Mouse (Mus musculus): Measurements from ENCODE around the gene Ephx1. TPM values are rescaled to one million over a fixed set of nuclear protein-coding genes. Genes with fewer than 3 reads are reported as not detected.

Ephx1 gene
- polyA plus RNA-seq (2015; fragmentation: Nextera tagmentation; extraction: Ambion mirVana), result 19.1 and 20.2 TPM in 2 replicates

DNA sequence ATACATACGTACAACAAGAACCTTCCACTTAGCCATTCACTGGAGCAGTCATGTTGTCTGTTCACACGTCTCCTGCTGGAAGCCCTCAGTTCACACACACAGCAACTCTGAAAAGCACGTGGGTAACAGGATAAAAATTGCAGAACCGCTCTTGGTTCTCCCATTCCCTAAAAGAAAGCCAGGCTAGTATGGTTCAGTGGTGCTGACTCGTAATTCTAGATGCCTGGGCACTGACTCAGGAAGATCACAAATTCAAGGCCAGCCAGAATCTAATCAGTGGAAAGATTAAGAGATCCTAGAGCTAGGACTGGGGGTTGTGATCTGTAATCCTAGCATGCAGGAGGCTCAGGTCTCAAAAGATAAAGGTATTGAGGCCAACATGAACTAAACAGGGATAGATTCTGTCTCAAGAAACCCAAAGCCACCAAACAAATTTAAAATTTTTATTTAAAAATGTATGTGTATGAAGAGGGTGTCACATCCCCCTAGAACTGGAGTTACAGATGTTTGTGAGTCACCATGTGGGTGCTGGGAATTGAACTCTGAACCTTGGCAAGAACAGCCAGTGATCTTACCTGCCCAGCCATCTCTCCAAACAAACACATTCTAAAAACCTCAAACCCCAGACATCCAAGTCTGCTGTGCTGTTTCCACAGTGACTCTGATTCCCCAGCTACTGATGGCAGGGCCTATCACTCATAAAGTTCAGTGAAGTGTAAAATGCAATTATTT, at the start of gene Ephx1:
Ephx1 (minus strand) TSS at position 149 of the 732 bp plus-strand sequence.
- H3K4me3 ChIP-seq (replicated peaks; ENCODE audit: low read depth, low read length), result no peak within 1 kb of the TSS
- H3K36me3 ChIP-seq (ENCODE audit: insufficient read depth, low read length), result no peaks in the 10 kb centered on the region
- peaks cover 7% of the 10 kb centered on the region for H3K4me1 ChIP-seq (replicated peaks; ENCODE audit: insufficient read depth, low read length)
- 30% methylated on average over 5 of the region's 5 CpGs for WGBS
- no peaks in the 10 kb centered on the region for H3K9me3 ChIP-seq (replicated peaks; ENCODE audit: low read length)
- no peak within 1 kb of the TSS for H3K9ac ChIP-seq (ENCODE audit: low read depth, low read length)
- ATAC-seq (replicated peaks; ENCODE audit: low FRiP score, low read depth) (no peak), DNase-seq (ENCODE audit: low spot score) (no peak)
- H3K27ac ChIP-seq, result no peak within 1 kb of the TSS
- H3K4me2 ChIP-seq (ENCODE audit: low read length), result no peak within 1 kb of the TSS
- no peak for TF ChIP-seq CTCF (IDR thresholded peaks at IDR 0.05; ENCODE audit: low read depth)
- H3K27me3 ChIP-seq (ENCODE audit: insufficient read depth, low read length), result no peaks in the 10 kb centered on the region

DNA sequence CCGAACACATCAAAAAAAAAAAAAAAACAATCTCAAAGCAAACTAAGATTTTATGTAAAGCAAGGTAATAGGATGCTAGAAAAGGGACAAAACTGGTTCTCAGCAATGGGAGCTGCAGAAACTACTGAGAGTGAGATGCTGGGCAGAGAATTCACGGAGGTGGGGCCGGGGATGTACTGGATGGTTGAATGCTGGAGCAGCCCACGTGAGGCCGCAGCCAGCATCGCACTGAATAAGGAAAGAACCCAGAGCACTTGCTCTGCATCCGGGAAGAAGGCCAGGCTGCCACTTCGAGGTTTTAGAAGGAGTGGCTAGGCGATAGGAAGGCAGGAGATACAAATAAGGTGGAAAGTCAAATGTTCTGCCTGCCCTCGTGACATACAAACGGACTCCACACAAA, 49.0 kb upstream of the Ephx1 start:
- DNase-seq (ENCODE audit: low spot score) (no peak), ATAC-seq (replicated peaks; ENCODE audit: low FRiP score, low read depth) (no peak)
- no peaks in the 10 kb centered on the region for H3K27me3 ChIP-seq (ENCODE audit: insufficient read depth, low read length)
- no peaks in the 10 kb centered on the region for H3K9me3 ChIP-seq (replicated peaks; ENCODE audit: low read length)
- no peak overlapping the region for H3K4me2 ChIP-seq (ENCODE audit: low read length)
- no peak overlapping the region for H3K9ac ChIP-seq (ENCODE audit: low read depth, low read length)
- H3K36me3 ChIP-seq (ENCODE audit: insufficient read depth, low read length), result no peaks in the 10 kb centered on the region
- WGBS, result 58% methylated on average over 11 of the region's 11 CpGs
- H3K27ac ChIP-seq, result no peak overlapping the region
- H3K4me3 ChIP-seq (replicated peaks; ENCODE audit: low read depth, low read length), result no peak overlapping the region
- no peaks in the 10 kb centered on the region for H3K4me1 ChIP-seq (replicated peaks; ENCODE audit: insufficient read depth, low read length)
- no peak for TF ChIP-seq CTCF (IDR thresholded peaks at IDR 0.05; ENCODE audit: low read depth)

- H3K4me3 ChIP-seq (replicated peaks; ENCODE audit: low read depth, low read length), result no peak overlapping the region
- no peaks in the 10 kb centered on the region for H3K4me1 ChIP-seq (replicated peaks; ENCODE audit: insufficient read depth, low read length)
- H3K4me2 ChIP-seq (ENCODE audit: low read length), result no peak overlapping the region
- no peaks in the 10 kb centered on the region for H3K27me3 ChIP-seq (ENCODE audit: insufficient read depth, low read length)
- no peaks in the 10 kb centered on the region for H3K36me3 ChIP-seq (ENCODE audit: insufficient read depth, low read length)
- H3K9me3 ChIP-seq (replicated peaks; ENCODE audit: low read length), result no peaks in the 10 kb centered on the region
- H3K27ac ChIP-seq, result no peak overlapping the region
- WGBS, result 70% methylated on average over 1 of the region's 1 CpGs
- H3K9ac ChIP-seq (ENCODE audit: low read depth, low read length), result no peak overlapping the region
- no peak for DNase-seq (ENCODE audit: low spot score)
- no peak for TF ChIP-seq CTCF (IDR thresholded peaks at IDR 0.05; ENCODE audit: low read depth)
- ATAC-seq (replicated peaks; ENCODE audit: low FRiP score, low read depth), result no peak
These were observed 47.6 kb upstream of the Ephx1 start for GRCm38 (mm10) chr1:181068344-181068743.

DNA sequence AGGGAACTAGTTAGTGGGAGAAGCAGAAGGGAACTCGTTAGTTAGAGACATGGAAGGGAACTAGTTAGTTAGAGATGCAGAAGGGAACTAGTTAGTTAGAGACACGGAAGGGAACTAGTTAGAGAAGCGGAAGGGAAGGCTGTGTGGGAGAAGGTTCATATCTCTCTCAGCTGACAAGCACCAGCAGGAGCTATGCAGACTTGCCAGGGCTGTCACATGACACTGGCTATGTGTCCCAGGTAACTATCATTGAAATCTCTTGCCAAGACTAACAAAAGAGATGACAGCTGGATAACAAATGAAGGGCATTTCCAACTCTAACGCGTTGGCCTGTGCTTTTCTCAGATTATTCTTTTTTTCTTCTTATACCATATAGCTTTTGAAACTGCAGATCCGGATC, 43.9 kb upstream of the Ephx1 start:
- no peak overlapping the region for H3K9ac ChIP-seq (ENCODE audit: low read depth, low read length)
- ATAC-seq (replicated peaks; ENCODE audit: low FRiP score, low read depth) (no peak), DNase-seq (ENCODE audit: low spot score) (no peak)
- 64% methylated on average over 6 of the region's 6 CpGs for WGBS
- no peaks in the 10 kb centered on the region for H3K27me3 ChIP-seq (ENCODE audit: insufficient read depth, low read length)
- H3K27ac ChIP-seq, result no peak overlapping the region
- no peaks in the 10 kb centered on the region for H3K36me3 ChIP-seq (ENCODE audit: insufficient read depth, low read length)
- H3K4me1 ChIP-seq (replicated peaks; ENCODE audit: insufficient read depth, low read length), result no peaks in the 10 kb centered on the region
- H3K4me3 ChIP-seq (replicated peaks; ENCODE audit: low read depth, low read length), result no peak overlapping the region
- H3K9me3 ChIP-seq (replicated peaks; ENCODE audit: low read length), result no peaks in the 10 kb centered on the region
- no peak for TF ChIP-seq CTCF (IDR thresholded peaks at IDR 0.05; ENCODE audit: low read depth)
- H3K4me2 ChIP-seq (ENCODE audit: low read length), result no peak overlapping the region

DNA sequence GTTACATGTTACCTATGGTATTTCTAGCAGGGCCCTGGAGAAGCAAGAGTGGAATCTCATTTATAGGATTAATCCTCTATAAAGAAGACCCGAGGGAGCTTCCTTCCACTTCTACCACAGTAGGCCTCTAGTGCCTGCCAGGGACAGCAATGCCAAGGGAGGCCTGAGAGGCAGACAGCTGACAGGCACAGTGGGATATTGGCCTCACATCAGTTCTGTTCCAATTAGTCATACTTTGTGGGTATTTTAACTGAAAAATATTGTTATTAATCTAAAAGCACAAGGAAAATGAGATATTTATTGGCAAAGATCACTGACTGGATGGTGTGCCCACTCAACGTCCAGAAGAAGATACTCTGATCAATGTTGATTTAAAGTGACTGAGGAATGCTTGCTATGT, 43.3 kb upstream of the Ephx1 start:
- Histone ChIP-seq H3K4me3 (replicated peaks; ENCODE audit: low read depth, low read length) (no peak overlapping the region), H3K4me1 (replicated peaks; ENCODE audit: insufficient read depth, low read length) (no peaks in the 10 kb centered on the region), H3K4me2 (ENCODE audit: low read length) (no peak overlapping the region), H3K27me3 (ENCODE audit: insufficient read depth, low read length) (no peaks in the 10 kb centered on the region), H3K9ac (ENCODE audit: low read depth, low read length) (no peak overlapping the region), H3K9me3 (replicated peaks; ENCODE audit: low read length) (no peaks in the 10 kb centered on the region), H3K27ac (no peak overlapping the region), H3K36me3 (ENCODE audit: insufficient read depth, low read length) (no peaks in the 10 kb centered on the region)
- 52% methylated on average over 2 of the region's 2 CpGs for WGBS
- DNase-seq (ENCODE audit: low spot score) (no peak), ATAC-seq (replicated peaks; ENCODE audit: low FRiP score, low read depth) (no peak)
- TF ChIP-seq CTCF (IDR thresholded peaks at IDR 0.05; ENCODE audit: low read depth), result no peak

DNA sequence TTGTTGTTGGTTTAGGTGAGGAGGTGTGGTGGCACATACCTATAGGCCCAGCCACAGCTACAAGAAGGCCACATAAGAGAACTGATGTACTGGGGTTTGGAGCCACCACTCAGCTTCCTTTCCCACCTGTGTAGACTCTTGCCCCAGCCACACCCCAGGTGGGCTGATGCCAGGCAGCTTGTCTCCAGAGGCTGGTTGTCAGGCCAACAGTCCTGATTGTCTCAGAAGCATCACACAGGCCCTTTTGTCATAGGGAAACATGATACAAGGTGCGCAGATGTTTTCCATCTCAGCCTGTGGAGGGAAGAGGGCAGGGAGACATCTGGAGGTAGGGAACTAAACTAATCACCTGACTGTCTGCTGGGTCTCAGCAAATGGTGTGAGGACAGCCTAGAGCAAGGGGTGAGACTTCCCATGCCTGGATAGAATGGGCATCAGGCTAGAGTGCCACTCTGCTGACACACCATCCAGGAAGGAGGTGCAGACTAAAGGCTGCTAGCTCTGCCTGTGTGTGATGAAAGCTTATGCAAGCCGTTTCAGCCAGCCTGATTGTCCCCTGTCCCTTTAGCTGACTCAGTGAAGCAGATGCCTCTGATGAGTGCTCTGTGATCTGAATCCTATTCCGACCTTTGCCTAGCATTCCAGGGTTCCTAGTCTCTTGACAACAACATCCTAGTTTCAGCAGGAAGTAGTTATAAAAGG, 41.2 kb upstream of the Ephx1 start:
- H3K9me3 ChIP-seq (replicated peaks; ENCODE audit: low read length), result no peaks in the 10 kb centered on the region
- H3K4me2 ChIP-seq (ENCODE audit: low read length), result no peak overlapping the region
- H3K9ac ChIP-seq (ENCODE audit: low read depth, low read length), result no peak overlapping the region
- no peak for TF ChIP-seq CTCF (IDR thresholded peaks at IDR 0.05; ENCODE audit: low read depth)
- no peaks in the 10 kb centered on the region for H3K4me1 ChIP-seq (replicated peaks; ENCODE audit: insufficient read depth, low read length)
- H3K4me3 ChIP-seq (replicated peaks; ENCODE audit: low read depth, low read length), result no peak overlapping the region
- ATAC-seq (replicated peaks; ENCODE audit: low FRiP score, low read depth) (no peak), DNase-seq (ENCODE audit: low spot score) (no peak)
- WGBS, result 60% methylated on average over 3 of the region's 3 CpGs
- no peaks in the 10 kb centered on the region for H3K36me3 ChIP-seq (ENCODE audit: insufficient read depth, low read length)
- H3K27me3 ChIP-seq (ENCODE audit: insufficient read depth, low read length), result no peaks in the 10 kb centered on the region
- H3K27ac ChIP-seq, result no peak overlapping the region

Data from kidney, postnatal 0 days (tissue).